ENCODE assay signal across 35 mouse cellular contexts in genomic region chr10:100811639-100812038, GRCm38 (mm10).
DNase-seq lines count a peak whose midpoint lies in the region; ATAC-seq and TF ChIP-seq lines count a peak whose summit lies in the region.
"Had no signal": no experiment of that assay in that cellular context is flagged by ENCODE, and none has a peak within 500 bp of the region (broad histone marks: within the 10 kb centered on the region; RNA-seq: fewer than 3 reads in every experiment).

No protein-coding gene starts in this region.

- H3K9me3 ChIP-seq in kidney, postnatal 0 days (replicated peaks; ENCODE audit: low read length) = no peaks in the 10 kb centered on the region
- H3K9me3 ChIP-seq in kidney, embryonic 14.5 days (ENCODE audit: control insufficient read depth, low read length) = no peaks in the 10 kb centered on the region
- H3K9me3 ChIP-seq in midbrain, postnatal 0 days (ENCODE audit: low read length) = no peaks in the 10 kb centered on the region
- H3K9me3 ChIP-seq in midbrain, embryonic 14.5 days (ENCODE audit: control insufficient read depth, low read length) = no peaks in the 10 kb centered on the region
- H3K9me3 ChIP-seq: embryonic facial prominence, embryonic 12.5 days; forebrain, embryonic 10.5 days; heart, embryonic 12.5 days; hindbrain, embryonic 15.5 days; limb, embryonic 13.5 days; midbrain, embryonic 10.5 days; neural tube, embryonic 12.5 days had no signal

- WGBS in kidney, postnatal 0 days = 65% methylated on average over 2 of the region's 2 CpGs
- 53% methylated on average over 2 of the region's 2 CpGs for WGBS in kidney, embryonic 14.5 days
- WGBS in midbrain, postnatal 0 days = 71% methylated on average over 2 of the region's 2 CpGs
- WGBS in midbrain, embryonic 14.5 days = 79% methylated on average over 2 of the region's 2 CpGs

- no peaks in the 10 kb centered on the region for H3K36me3 ChIP-seq in kidney, postnatal 0 days (ENCODE audit: insufficient read depth, low read length)
- H3K36me3 ChIP-seq in kidney, embryonic 14.5 days (ENCODE audit: control insufficient read depth, insufficient read depth, low read length) = no peaks in the 10 kb centered on the region
- no peaks in the 10 kb centered on the region for H3K36me3 ChIP-seq in midbrain, postnatal 0 days (ENCODE audit: insufficient read depth, low read length)
- no peaks in the 10 kb centered on the region for H3K36me3 ChIP-seq in midbrain, embryonic 14.5 days (ENCODE audit: control insufficient read depth, insufficient read depth, low read length)
- H3K36me3 ChIP-seq: embryonic facial prominence, embryonic 12.5 days; forebrain, embryonic 10.5 days; heart, embryonic 12.5 days; hindbrain, embryonic 15.5 days; limb, embryonic 13.5 days; midbrain, embryonic 10.5 days; neural tube, embryonic 12.5 days had no signal

- no peak for TF ChIP-seq POLR2A in cortical plate, adult 2 months (IDR thresholded peaks at IDR 0.05; ENCODE audit: extremely low read depth, insufficient read depth, low read length)

- TF ChIP-seq CTCF in kidney, postnatal 0 days (IDR thresholded peaks at IDR 0.05; ENCODE audit: low read depth) = peak; percentile 31; the same call in 1 of the 2 replicates
- peak; percentile 14; the same call in 1 of the 2 replicates for TF ChIP-seq CTCF in midbrain, postnatal 0 days (IDR thresholded peaks at IDR 0.05)
- peak; percentile 34; the same call in 1 of the 2 replicates for TF ChIP-seq CTCF in cortical plate, adult 2 months (IDR thresholded peaks at IDR 0.05; ENCODE audit: extremely low read depth, insufficient read depth, low read length)

- DNase-seq in kidney, postnatal 0 days (ENCODE audit: low spot score) = peak; percentile 4
- no peak for DNase-seq in midbrain, postnatal 0 days (ENCODE audit: low spot score)
- no peak for DNase-seq in midbrain, embryonic 14.5 days
- no peak for DNase-seq in spleen, postnatal 14 days (ENCODE audit: low spot score in 2 of 2)
- DNase-seq: adrenal gland, adult 2 months; adrenal gland, postnatal 36 days; B cell, adult 2 months; cerebellum, adult 8-10 months; cerebellum, postnatal 25 days; embryo, embryonic 11 days; forebrain, postnatal 0 days; gastrocnemius, adult 2 months; gastrocnemius, postnatal 36 days; heart, adult 18-20 months; heart, postnatal 4 days; kidney, adult 2 months; kidney, postnatal 10 days; lung, adult 18-20 months; lung, postnatal 14 days; right cerebral cortex, postnatal 4 days had no signal

- ATAC-seq in kidney, postnatal 0 days (replicated peaks; ENCODE audit: low FRiP score, low read depth) = no peak
- ATAC-seq in kidney, embryonic 14.5 days (ENCODE audit: low FRiP score, low TSS enrichment) = no peak
- no peak for ATAC-seq in midbrain, postnatal 0 days (ENCODE audit: low FRiP score)
- ATAC-seq in midbrain, embryonic 14.5 days (ENCODE audit: low FRiP score, low TSS enrichment) = no peak
- no peak for ATAC-seq in erythroblast, adult 5-6 weeks (replicated peaks; ENCODE audit: low FRiP score, poor library complexity, severe bottlenecking)
- ATAC-seq: activated CD4-positive, CD25-positive, alpha-beta regulatory T cell, adult 4 months; forebrain, postnatal 0 days; inflammation-experienced regulatory T-cells, adult 6 months; midbrain, embryonic 16.5 days had no signal

- no peak overlapping the region for H3K27ac ChIP-seq in kidney, postnatal 0 days
- H3K27ac ChIP-seq in kidney, embryonic 14.5 days (ENCODE audit: low read depth, low read length) = no peak overlapping the region
- H3K27ac ChIP-seq in midbrain, postnatal 0 days (ENCODE audit: low read depth, low read length) = no peak overlapping the region
- no peak overlapping the region for H3K27ac ChIP-seq in midbrain, embryonic 14.5 days (replicated peaks; ENCODE audit: low read depth, low read length)
- no peak overlapping the region for H3K27ac ChIP-seq in cortical plate, adult 2 months (ENCODE audit: insufficient read depth, low read length)
- H3K27ac ChIP-seq: embryonic facial prominence, embryonic 12.5 days; forebrain, embryonic 10.5 days; gastrocnemius, adult 2 months; hindbrain, embryonic 15.5 days; limb, embryonic 13.5 days; midbrain, embryonic 10.5 days; neural tube, embryonic 12.5 days had no signal

- no peak overlapping the region for H3K9ac ChIP-seq in kidney, postnatal 0 days (ENCODE audit: low read depth, low read length)
- H3K9ac ChIP-seq in kidney, embryonic 14.5 days (ENCODE audit: low read depth, low read length) = no peak overlapping the region
- H3K9ac ChIP-seq in midbrain, postnatal 0 days (replicated peaks; ENCODE audit: low read length, poor library complexity, severe bottlenecking) = no peak overlapping the region
- H3K9ac ChIP-seq in midbrain, embryonic 14.5 days (replicated peaks; ENCODE audit: low read length) = no peak overlapping the region
- H3K9ac ChIP-seq: embryonic facial prominence, embryonic 12.5 days; forebrain, postnatal 0 days; heart, embryonic 12.5 days; hindbrain, embryonic 15.5 days; limb, embryonic 13.5 days; neural tube, embryonic 12.5 days had no signal

- no peak overlapping the region for H3K4me3 ChIP-seq in kidney, postnatal 0 days (replicated peaks; ENCODE audit: low read depth, low read length)
- H3K4me3 ChIP-seq in kidney, embryonic 14.5 days (ENCODE audit: low read length) = no peak overlapping the region
- H3K4me3 ChIP-seq in midbrain, postnatal 0 days (ENCODE audit: low read depth, low read length) = no peak overlapping the region
- no peak overlapping the region for H3K4me3 ChIP-seq in midbrain, embryonic 14.5 days (replicated peaks; ENCODE audit: low read depth, low read length)
- no peak overlapping the region for H3K4me3 ChIP-seq in cortical plate, adult 2 months (ENCODE audit: insufficient read depth, low read length)
- H3K4me3 ChIP-seq: embryonic facial prominence, embryonic 12.5 days; forebrain, embryonic 10.5 days; gastrocnemius, adult 2 months; heart, embryonic 12.5 days; hindbrain, embryonic 15.5 days; limb, embryonic 13.5 days; midbrain, embryonic 10.5 days; myocyte; neural tube, embryonic 12.5 days had no signal

- no peak overlapping the region for H3K4me2 ChIP-seq in kidney, postnatal 0 days (ENCODE audit: low read length)
- H3K4me2 ChIP-seq in kidney, embryonic 14.5 days (replicated peaks; ENCODE audit: low read depth, low read length) = no peak overlapping the region
- H3K4me2 ChIP-seq in midbrain, postnatal 0 days (ENCODE audit: low read depth, low read length, poor library complexity, severe bottlenecking) = no peak overlapping the region
- no peak overlapping the region for H3K4me2 ChIP-seq in midbrain, embryonic 14.5 days (ENCODE audit: low read length)
- H3K4me2 ChIP-seq: embryonic facial prominence, embryonic 12.5 days; heart, embryonic 12.5 days; hindbrain, embryonic 15.5 days; limb, embryonic 13.5 days; liver, embryonic 11.5 days; neural tube, embryonic 12.5 days had no signal

- no peaks in the 10 kb centered on the region for H3K27me3 ChIP-seq in kidney, postnatal 0 days (ENCODE audit: insufficient read depth, low read length)
- no peaks in the 10 kb centered on the region for H3K27me3 ChIP-seq in kidney, embryonic 14.5 days (ENCODE audit: control insufficient read depth, insufficient read depth, low read length)
- H3K27me3 ChIP-seq in midbrain, postnatal 0 days (ENCODE audit: insufficient read depth, low read length) = no peaks in the 10 kb centered on the region
- H3K27me3 ChIP-seq in midbrain, embryonic 14.5 days (ENCODE audit: control insufficient read depth, insufficient read depth, low read length) = no peaks in the 10 kb centered on the region
- H3K27me3 ChIP-seq: embryonic facial prominence, embryonic 12.5 days; heart, embryonic 12.5 days; hindbrain, embryonic 15.5 days; limb, embryonic 13.5 days; neural tube, embryonic 12.5 days had no signal

- H3K4me1 ChIP-seq in kidney, postnatal 0 days (replicated peaks; ENCODE audit: insufficient read depth, low read length) = no peaks in the 10 kb centered on the region
- H3K4me1 ChIP-seq in kidney, embryonic 14.5 days (ENCODE audit: control insufficient read depth, insufficient read depth, low read length) = no peaks in the 10 kb centered on the region
- H3K4me1 ChIP-seq in midbrain, postnatal 0 days (ENCODE audit: insufficient read depth, low read length) = no peaks in the 10 kb centered on the region
- no peaks in the 10 kb centered on the region for H3K4me1 ChIP-seq in midbrain, embryonic 14.5 days (ENCODE audit: control insufficient read depth, insufficient read depth, low read length)
- no peaks in the 10 kb centered on the region for H3K4me1 ChIP-seq in cortical plate, adult 2 months (ENCODE audit: control insufficient read depth, insufficient read depth, low read length)
- H3K4me1 ChIP-seq: embryonic facial prominence, embryonic 12.5 days; forebrain, embryonic 10.5 days; heart, embryonic 12.5 days; hindbrain, embryonic 15.5 days; limb, embryonic 13.5 days; midbrain, embryonic 10.5 days; neural tube, embryonic 12.5 days had no signal
